Mouse (Mus musculus) kidney, postnatal 10 days (tissue): ENCODE data around the gene Pcx.
A peak's percentile ranks its signal among the peaks of the same experiment; 100 is the strongest.

ENCODE experiments used
- DNase-seq: peaks from one replicate; pipeline ENCODE4 v3.0.0; 2021; ENCODE audit warnings: mixed read lengths

Gene Pcx

GRCm38 (mm10) chr19:4509986-4510963 lies at the start of gene Pcx:
TSS of gene Pcx (plus strand) at chr19:4510472.
- DNase-seq = peak; percentile 98

GRCm38 (mm10) chr19:4461981-4462380 lies 48.3 kb upstream of the Pcx start:
- DNase-seq = no peak

- DNase-seq = no peak
Observed at GRCm38 (mm10) chr19:4464666-4465065, 45.6 kb upstream of the Pcx start.

GRCm38 (mm10) chr19:4468363-4468762 lies 41.9 kb upstream of the Pcx start:
- DNase-seq = no peak

GRCm38 (mm10) chr19:4473549-4473948 lies 36.7 kb upstream of the Pcx start:
- DNase-seq = no peak

GRCm38 (mm10) chr19:4474739-4475138 lies 35.5 kb upstream of the Pcx start:
- DNase-seq = no peak

- DNase-seq = no peak
Observed at GRCm38 (mm10) chr19:4475224-4475925, 34.9 kb upstream of the Pcx start.

GRCm38 (mm10) chr19:4476601-4477257 lies 33.5 kb upstream of the Pcx start:
- peak; percentile 73 for DNase-seq

- DNase-seq = peak; percentile 59
Observed at GRCm38 (mm10) chr19:4477345-4478189, 32.7 kb upstream of the Pcx start, which contains the start of gene Syt12. TSS of gene Syt12 (minus strand) at chr19:4477447.

GRCm38 (mm10) chr19:4478190-4478516 lies 32.1 kb upstream of the Pcx start:
- DNase-seq = no peak

GRCm38 (mm10) chr19:4480041-4480440 lies 30.2 kb upstream of the Pcx start:
- DNase-seq = no peak

- DNase-seq = no peak
Observed at GRCm38 (mm10) chr19:4481326-4481725, 28.9 kb upstream of the Pcx start.

- no peak for DNase-seq
Observed at GRCm38 (mm10) chr19:4482111-4482859, 28.0 kb upstream of the Pcx start.

- DNase-seq = no peak
Observed at GRCm38 (mm10) chr19:4485006-4485405, 25.3 kb upstream of the Pcx start.

GRCm38 (mm10) chr19:4487877-4488276 lies 22.4 kb upstream of the Pcx start:
- DNase-seq = no peak

- no peak for DNase-seq
Observed at GRCm38 (mm10) chr19:4491080-4491695, 19.1 kb upstream of the Pcx start.

- peak; percentile 47 for DNase-seq
Observed at GRCm38 (mm10) chr19:4492526-4493296, 17.6 kb upstream of the Pcx start.

- DNase-seq = no peak
Observed at GRCm38 (mm10) chr19:4494707-4495106, 15.6 kb upstream of the Pcx start.

GRCm38 (mm10) chr19:4495814-4496213 lies 14.5 kb upstream of the Pcx start:
- no peak for DNase-seq

GRCm38 (mm10) chr19:4496535-4497262 lies 13.6 kb upstream of the Pcx start:
- DNase-seq = peak; percentile 56
